Mouse (Mus musculus) intestine, embryonic 15.5 days (tissue): Measurements from ENCODE around the gene Catip. TPM values are rescaled to one million over a fixed set of nuclear protein-coding genes. Genes with fewer than 3 reads are reported as not detected.
"Not testable (repeated sequence)": the region's sequence is repeated elsewhere in the genome, so short reads cannot be mapped to it uniquely, and the experiment has no call there.

ENCODE experiments used
- ATAC-seq: fragments of 200-750 bp; cut with Nextera tagmentation; 2 replicates; pipeline ENCODE4 v1.8.0; 2017; ENCODE audit warnings: moderate TSS enrichment, moderate library complexity
- H3K27ac ChIP-seq: fragments of 300-500 bp; sonication (generic); 2 replicates; pipeline ENCODE4 v1.5.1; 2015; ENCODE audit warnings: mild to moderate bottlenecking, inconsistent platforms
- H3K27me3 ChIP-seq: fragments of 300-500 bp; sonication (generic); replicated peaks from 2 replicates; pipeline ENCODE4 v1.6.1; 2015; ENCODE audit warnings: inconsistent platforms
- H3K36me3 ChIP-seq: fragments of 300-500 bp; sonication (generic); 2 replicates; pipeline ENCODE4 v1.6.1; 2015; ENCODE audit warnings: inconsistent platforms
- H3K4me1 ChIP-seq: fragments of 300-500 bp; sonication (generic); replicated peaks from 2 replicates; pipeline ENCODE4 v1.6.1; 2015; ENCODE audit warnings: inconsistent platforms
- H3K4me2 ChIP-seq: fragments of 300-500 bp; sonication (generic); replicated peaks from 2 replicates; pipeline ENCODE4 v1.6.1; 2015; ENCODE audit warnings: mild to moderate bottlenecking, inconsistent platforms
- H3K4me3 ChIP-seq: fragments of 300-500 bp; sonication (generic); replicated peaks from 2 replicates; pipeline ENCODE4 v1.5.1; 2015; ENCODE audit warnings: inconsistent platforms
- H3K9ac ChIP-seq: fragments of 300-500 bp; sonication (generic); 2 replicates; pipeline ENCODE4 v1.6.1; 2015; ENCODE audit warnings: inconsistent platforms
- H3K9me3 ChIP-seq: fragments of 300-500 bp; sonication (generic); 2 replicates; pipeline ENCODE4 v1.6.1; 2016; ENCODE audit warnings: inconsistent platforms
- WGBS: fragments of 180-500 bp; shearing (Covaris S2); methylation state at CpG from one replicate; pipeline ENCODE4 v1.1.7; 2015; 5-methylcytosine and 5-hydroxymethylcytosine counted together
- polyA plus RNA-seq: library from polyadenylated mRNA; unstranded; fragments of >200 nt; fragmentation: Nextera tagmentation; extraction: Ambion mirVana; gene quantifications from 2 replicates; pipeline ENCODE4 v1.2.1, GENCODE M21; 2015

Catip gene
- polyA plus RNA-seq, 1 experiment from 2014 or later: 0.39 TPM

GRCm38 (mm10) chr1:74395290-74395689 lies 33.4 kb downstream of the Catip start:
- H3K4me1 ChIP-seq: peaks cover 28% of the 10 kb centered on the region

GRCm38 (mm10) chr1:74396456-74397222 lies 34.7 kb downstream of the Catip start:
- peaks cover 13% of the 10 kb centered on the region; the same call in 1 of the 2 replicates for H3K36me3 ChIP-seq
- not testable (repeated sequence) for ATAC-seq, H3K9me3 ChIP-seq, H3K9ac ChIP-seq, H3K27me3 ChIP-seq
- H3K4me1 ChIP-seq: peaks cover 20% of the 10 kb centered on the region
- H3K27ac ChIP-seq: peak overlapping the region; percentile 93
- WGBS: 9% methylated on average over 12 of the region's 12 CpGs
- H3K4me3 ChIP-seq: peak overlapping the region; percentile 40
- peak overlapping the region; percentile 88 for H3K4me2 ChIP-seq

More at GRCm38 (mm10) chr1:74395290-74395689, 33.4 kb downstream of the Catip start:
- no peaks in the 10 kb centered on the region for H3K27me3 ChIP-seq
- WGBS: 88% methylated on average over 13 of the region's 13 CpGs
- H3K4me3 ChIP-seq: no peak overlapping the region
- H3K9me3 ChIP-seq: no peaks in the 10 kb centered on the region
- ATAC-seq: no peak
- H3K27ac ChIP-seq: no peak overlapping the region
- H3K4me2 ChIP-seq: no peak overlapping the region
- H3K9ac ChIP-seq: no peak overlapping the region
- peaks cover 13% of the 10 kb centered on the region; the same call in 1 of the 2 replicates for H3K36me3 ChIP-seq

- Histone ChIP-seq H3K4me3 (peak overlapping the region; percentile 40), H3K27me3 (no peaks in the 10 kb centered on the region), H3K27ac (peak overlapping the region; percentile 93), H3K4me1 (peaks cover 20% of the 10 kb centered on the region), H3K9me3 (no peaks in the 10 kb centered on the region), H3K4me2 (peak overlapping the region; percentile 88), H3K9ac (peak overlapping the region; percentile 56), H3K36me3 (peaks cover 13% of the 10 kb centered on the region; the same call in 1 of the 2 replicates)
- peak; percentile 94 for ATAC-seq
- WGBS: under 1% methylated on average over 41 of the region's 41 CpGs
These were observed 35.5 kb downstream of the Catip start for GRCm38 (mm10) chr1:74397268-74397918.

GRCm38 (mm10) chr1:74397919-74398451 lies 36.1 kb downstream of the Catip start:
- H3K4me2 ChIP-seq: peak overlapping the region; percentile 88
- peaks cover 13% of the 10 kb centered on the region; the same call in 1 of the 2 replicates for H3K36me3 ChIP-seq
- peaks cover 16% of the 10 kb centered on the region for H3K4me1 ChIP-seq
- WGBS: 5% methylated on average over 11 of the region's 11 CpGs
- peak overlapping the region; percentile 40 for H3K4me3 ChIP-seq
- ATAC-seq: peak; percentile 55
- no peaks in the 10 kb centered on the region for H3K27me3 ChIP-seq
- H3K9ac ChIP-seq: peak overlapping the region; percentile 56
- H3K9me3 ChIP-seq: no peaks in the 10 kb centered on the region
- peak overlapping the region; percentile 93 for H3K27ac ChIP-seq

- no peak overlapping the region for H3K4me2 ChIP-seq
- no peaks in the 10 kb centered on the region for H3K36me3 ChIP-seq
- H3K9ac ChIP-seq: no peak overlapping the region
- WGBS: 87% methylated on average over 3 of the region's 3 CpGs
- H3K27me3 ChIP-seq: no peaks in the 10 kb centered on the region
- no peak overlapping the region for H3K4me3 ChIP-seq
- no peaks in the 10 kb centered on the region for H3K9me3 ChIP-seq
- H3K27ac ChIP-seq: no peak overlapping the region
- H3K4me1 ChIP-seq: peaks cover 4% of the 10 kb centered on the region; the same call in 1 of the 2 replicates
- no peak for ATAC-seq
These were observed 38.6 kb downstream of the Catip start for GRCm38 (mm10) chr1:74400531-74400930.

- no peak for ATAC-seq
- Histone ChIP-seq H3K4me1 (peaks cover 4% of the 10 kb centered on the region; the same call in 1 of the 2 replicates), H3K9ac (no peak overlapping the region), H3K27me3 (no peaks in the 10 kb centered on the region), H3K27ac (no peak overlapping the region), H3K4me3 (no peak overlapping the region), H3K4me2 (no peak overlapping the region), H3K36me3 (no peaks in the 10 kb centered on the region), H3K9me3 (no peaks in the 10 kb centered on the region)
- WGBS: 51% methylated on average over 16 of the region's 16 CpGs
These were observed 39.3 kb downstream of the Catip start for GRCm38 (mm10) chr1:74401015-74401702.

GRCm38 (mm10) chr1:74404206-74404605 lies 42.3 kb downstream of the Catip start:
- Histone ChIP-seq H3K4me3 (no peak overlapping the region), H3K27me3 (no peaks in the 10 kb centered on the region), H3K9ac (no peak overlapping the region), H3K27ac (no peak overlapping the region), H3K4me1 (no peaks in the 10 kb centered on the region), H3K4me2 (no peak overlapping the region), H3K9me3 (no peaks in the 10 kb centered on the region), H3K36me3 (no peaks in the 10 kb centered on the region)
- ATAC-seq: no peak
- 78% methylated on average over 4 of the region's 4 CpGs for WGBS

- peak within 1 kb of the TSS; percentile 54 for H3K4me2 ChIP-seq
- H3K9ac ChIP-seq: peak within 1 kb of the TSS; percentile 33
- peak within 1 kb of the TSS; percentile 93 for H3K27ac ChIP-seq
- peaks cover 6% of the 10 kb centered on the region; the same call in 1 of the 2 replicates for H3K4me1 ChIP-seq
- H3K4me3 ChIP-seq: peak within 1 kb of the TSS; percentile 37
- ATAC-seq: peak; percentile 92
- 28% methylated on average over 15 of the region's 15 CpGs for WGBS
- no peaks in the 10 kb centered on the region for H3K36me3 ChIP-seq
- H3K9me3 ChIP-seq: no peaks in the 10 kb centered on the region
- no peaks in the 10 kb centered on the region for H3K27me3 ChIP-seq
These were observed 46.9 kb downstream of the Catip start, which contains the start of gene Vil1 for GRCm38 (mm10) chr1:74408589-74409504. Vil1 (plus strand) TSS chr1:74409376.

GRCm38 (mm10) chr1:74411753-74412325 lies 49.9 kb downstream of the Catip start:
- no peak overlapping the region for H3K9ac ChIP-seq
- WGBS: 46% methylated on average over 2 of the region's 2 CpGs
- H3K36me3 ChIP-seq: no peaks in the 10 kb centered on the region
- H3K9me3 ChIP-seq: no peaks in the 10 kb centered on the region
- H3K4me3 ChIP-seq: peak overlapping the region; percentile 37; the same call in 1 of the 2 replicates
- peak overlapping the region; percentile 54 for H3K4me2 ChIP-seq
- H3K27me3 ChIP-seq: no peaks in the 10 kb centered on the region
- ATAC-seq: no peak
- no peak overlapping the region for H3K27ac ChIP-seq
- peaks cover 6% of the 10 kb centered on the region; the same call in 1 of the 2 replicates for H3K4me1 ChIP-seq

GRCm38 (mm10) chr1:74412711-74413110 lies 50.8 kb downstream of the Catip start:
- Histone ChIP-seq H3K9me3 (no peaks in the 10 kb centered on the region), H3K36me3 (no peaks in the 10 kb centered on the region), H3K4me3 (no peak overlapping the region), H3K4me2 (peak overlapping the region; percentile 54), H3K9ac (no peak overlapping the region), H3K27ac (no peak overlapping the region), H3K27me3 (no peaks in the 10 kb centered on the region), H3K4me1 (peaks cover 6% of the 10 kb centered on the region; the same call in 1 of the 2 replicates)
- WGBS: 74% methylated on average over 8 of the region's 8 CpGs
- no peak for ATAC-seq

GRCm38 (mm10) chr1:74415143-74415542 lies 53.2 kb downstream of the Catip start:
- Histone ChIP-seq H3K4me2 (no peak overlapping the region), H3K9me3 (no peaks in the 10 kb centered on the region), H3K4me1 (peaks cover 10% of the 10 kb centered on the region; the same call in 1 of the 2 replicates), H3K27ac (no peak overlapping the region), H3K27me3 (no peaks in the 10 kb centered on the region), H3K36me3 (no peaks in the 10 kb centered on the region), H3K4me3 (no peak overlapping the region), H3K9ac (no peak overlapping the region)
- WGBS: 54% methylated on average over 4 of the region's 4 CpGs
- ATAC-seq: peak; percentile 72
